Mouse (Mus musculus) gastrocnemius, adult 2 months (tissue): Measurements from ENCODE around the gene Tfr2. TPM values are rescaled to one million over a fixed set of nuclear protein-coding genes. Genes with fewer than 3 reads are reported as not detected.

Source experiments
- DNase-seq: peaks from one replicate; pipeline ENCODE4 v3.0.0; 2022
- H3K27ac ChIP-seq: fragments of 200-600 bp; 2 replicates; pipeline ENCODE4 v1.8.1; 2022; ENCODE audit warnings: mild to moderate bottlenecking
- H3K4me3 ChIP-seq: fragments of 200-600 bp; 2 replicates; pipeline ENCODE4 v1.8.1; 2022; ENCODE audit warnings: mild to moderate bottlenecking, moderate library complexity
- CTCF ChIP-seq: fragments of 200-600 bp; IDR thresholded peaks from 2 replicates; pipeline ENCODE4 v1.8.1; 2022; ENCODE audit warnings: antibody characterized with exemption, mild to moderate bottlenecking, moderate library complexity
- intact Hi-C: fragments of 180-260 bp; cut with DNase I; formaldehyde crosslinking; loops from one replicate; pipeline ENCODE4 v1.15.1; 2025
- total RNA-seq, 2 experiments: library from RNA; stranded (reverse); gene quantifications; 2 replicates each; pipeline ENCODE4 v1.2.3; 2021

The Tfr2 gene
- total RNA-seq, 2 experiments from 2014 or later: not detected

DNA sequence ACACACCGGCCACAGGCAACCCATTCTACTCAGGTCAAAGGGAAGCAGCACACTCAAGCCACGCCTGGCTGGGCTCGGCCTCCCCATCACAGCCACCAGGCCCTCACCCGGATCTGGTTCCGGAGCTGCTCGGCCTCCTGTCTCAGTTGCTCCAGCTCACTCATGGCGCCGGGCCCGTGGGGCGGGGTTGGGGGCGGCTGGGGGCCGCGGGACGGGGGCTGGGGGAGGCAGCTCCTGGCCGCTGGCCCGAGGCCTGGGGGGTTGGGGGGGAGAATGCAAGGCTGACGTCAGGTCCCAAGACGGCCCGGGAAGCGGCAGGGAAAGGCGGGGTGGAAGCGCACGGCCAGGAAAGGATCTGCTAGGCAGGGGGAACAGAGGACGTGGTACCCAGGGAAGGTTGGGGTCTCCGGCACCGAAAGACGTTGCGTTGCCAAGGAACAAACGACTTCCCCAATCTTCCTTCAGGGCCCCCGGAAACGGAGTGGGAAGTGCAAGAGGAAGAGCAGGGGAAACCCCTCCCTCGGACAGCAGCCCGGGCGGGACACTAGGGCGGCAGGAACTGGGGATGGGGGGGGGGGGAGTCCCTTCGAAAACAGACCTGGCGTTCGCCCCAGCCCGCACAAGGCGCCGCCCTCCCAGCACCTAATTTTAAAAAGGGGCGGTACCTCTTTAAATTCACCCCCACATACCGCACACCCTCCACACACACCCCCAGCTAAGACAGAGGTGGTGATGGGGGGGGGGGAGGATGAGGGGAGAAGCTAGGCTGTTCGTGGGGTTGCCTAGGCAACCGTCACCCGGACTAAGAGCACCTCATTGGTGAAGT lies 38.8 kb upstream of the Tfr2 start:
- H3K4me3 ChIP-seq: peak overlapping the region; percentile 94
- peak overlapping the region; percentile 98 for H3K27ac ChIP-seq
- DNase-seq: peak; percentile 86
- intact Hi-C loops: loop anchor here (5.0 kb wide), 2 partner anchors 72 to 642 kb away; partner anchors contain the start of genes Ap4m1, Mcm7 and Mospd3
- no peak for TF ChIP-seq CTCF

DNA sequence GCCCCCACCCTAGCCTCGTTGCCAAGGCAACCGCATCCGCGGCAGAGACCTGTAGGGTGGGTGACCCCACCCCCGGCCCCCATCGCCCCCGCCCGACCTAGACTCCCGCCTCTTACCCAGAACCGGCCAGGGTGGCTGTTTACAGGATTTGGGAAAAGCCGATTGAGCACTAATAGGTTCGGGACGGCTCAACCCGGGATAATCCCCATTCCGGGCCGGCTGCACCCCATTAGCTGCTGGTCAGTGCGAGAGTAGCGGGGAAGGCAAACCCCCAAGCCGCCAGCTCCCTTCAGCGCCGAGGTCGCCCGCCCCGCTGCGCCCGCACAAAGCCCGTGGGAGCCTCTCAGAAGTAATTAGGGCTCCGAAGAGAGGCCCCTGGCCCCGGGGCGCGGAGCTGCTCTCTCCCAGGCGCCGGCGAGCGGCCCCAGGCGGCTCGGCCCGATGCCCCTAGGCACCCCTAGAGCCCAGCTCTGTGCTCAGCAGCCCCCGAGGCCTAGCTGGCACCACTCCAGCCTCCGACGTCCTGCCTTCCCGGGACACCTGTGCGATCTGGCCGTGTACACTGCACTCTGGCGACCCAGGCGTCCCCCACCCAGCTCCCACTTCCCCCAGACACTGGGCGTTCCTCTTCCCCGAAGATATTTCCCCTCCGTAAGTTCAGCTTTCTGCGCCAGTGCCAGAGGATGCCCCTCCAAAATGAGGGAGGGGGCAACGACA lies 38.1 kb upstream of the Tfr2 start:
- peak; percentile 81 for DNase-seq

DNA sequence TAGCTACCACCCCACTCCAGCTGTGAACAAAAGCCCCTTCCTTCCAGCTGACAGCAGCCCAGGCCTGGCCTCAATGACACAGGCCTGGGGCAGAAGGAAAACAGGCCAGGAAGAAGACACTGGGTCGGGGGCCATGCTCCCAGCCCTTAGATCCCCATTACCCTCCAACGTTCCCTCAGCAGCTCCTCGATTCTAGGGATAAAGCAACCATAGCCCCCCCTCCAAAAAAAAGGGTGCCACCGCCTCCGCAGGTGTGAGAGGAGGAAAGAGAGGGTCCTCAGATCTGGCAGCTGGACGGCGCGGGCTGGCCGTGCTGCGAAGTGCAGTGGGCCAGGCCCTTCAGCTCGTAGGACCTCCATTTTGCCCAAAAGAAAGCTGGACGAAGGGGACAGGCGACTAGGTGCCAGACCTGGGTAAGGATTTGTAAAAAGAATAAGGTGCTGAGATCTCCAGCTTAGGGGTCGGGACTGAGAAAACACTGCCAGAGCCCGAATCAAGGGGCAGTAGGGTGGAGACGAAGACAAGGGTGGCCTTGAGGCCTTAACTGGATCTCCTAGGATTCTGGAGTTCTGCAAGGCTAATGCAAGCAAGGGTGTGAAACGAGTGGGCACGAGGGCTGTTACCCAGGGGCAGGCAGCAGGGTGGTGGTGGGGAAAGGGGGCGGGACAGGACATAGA lies 37.4 kb upstream of the Tfr2 start:
- H3K27ac ChIP-seq: peak overlapping the region; percentile 98
- DNase-seq: peak; percentile 52

More for the DNA sequence above, 38.1 kb upstream of the Tfr2 start:
- TF ChIP-seq CTCF: no peak
- peak overlapping the region; percentile 94 for H3K4me3 ChIP-seq
- H3K27ac ChIP-seq: peak overlapping the region; percentile 98
- intact Hi-C loops: loop anchor here (2.0 to 5.0 kb wide), 3 partner anchors 71 to 641 kb away; partner anchors contain the start of genes Ap4m1, Mcm7, Mospd3 and Ppp1r35

DNA sequence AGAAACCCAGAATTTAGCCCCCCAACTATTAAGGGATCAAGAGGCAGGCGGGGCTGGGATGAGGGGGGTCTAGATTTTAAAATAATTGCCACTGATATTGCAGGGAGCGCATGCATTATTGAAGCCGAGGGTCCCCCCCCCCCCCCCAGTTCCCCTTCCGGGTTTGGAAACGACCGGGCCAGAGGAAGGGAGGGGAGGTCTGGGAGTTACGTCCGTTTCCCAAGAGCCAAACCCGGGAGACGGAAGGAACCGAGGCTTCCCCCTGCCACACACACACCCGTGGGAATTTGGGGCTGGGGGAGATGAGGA lies 36.9 kb upstream of the Tfr2 start:
- H3K4me3 ChIP-seq: peak overlapping the region; percentile 94
- TF ChIP-seq CTCF: no peak
- intact Hi-C loops: loop anchor here (1.0 to 5.0 kb wide), 4 partner anchors 30 to 640 kb away; partner anchors contain the start of genes Ap4m1, Mcm7, Mospd3 and Pop7
- peak overlapping the region; percentile 98 for H3K27ac ChIP-seq
- DNase-seq: no peak

More for the DNA sequence above, 37.4 kb upstream of the Tfr2 start:
- intact Hi-C loops: loop anchor here (2.0 to 5.0 kb wide), 3 partner anchors 70 to 640 kb away; partner anchors contain the start of genes Ap4m1, Mcm7, Mospd3 and Ppp1r35
- TF ChIP-seq CTCF: no peak
- H3K4me3 ChIP-seq: peak overlapping the region; percentile 94

DNA sequence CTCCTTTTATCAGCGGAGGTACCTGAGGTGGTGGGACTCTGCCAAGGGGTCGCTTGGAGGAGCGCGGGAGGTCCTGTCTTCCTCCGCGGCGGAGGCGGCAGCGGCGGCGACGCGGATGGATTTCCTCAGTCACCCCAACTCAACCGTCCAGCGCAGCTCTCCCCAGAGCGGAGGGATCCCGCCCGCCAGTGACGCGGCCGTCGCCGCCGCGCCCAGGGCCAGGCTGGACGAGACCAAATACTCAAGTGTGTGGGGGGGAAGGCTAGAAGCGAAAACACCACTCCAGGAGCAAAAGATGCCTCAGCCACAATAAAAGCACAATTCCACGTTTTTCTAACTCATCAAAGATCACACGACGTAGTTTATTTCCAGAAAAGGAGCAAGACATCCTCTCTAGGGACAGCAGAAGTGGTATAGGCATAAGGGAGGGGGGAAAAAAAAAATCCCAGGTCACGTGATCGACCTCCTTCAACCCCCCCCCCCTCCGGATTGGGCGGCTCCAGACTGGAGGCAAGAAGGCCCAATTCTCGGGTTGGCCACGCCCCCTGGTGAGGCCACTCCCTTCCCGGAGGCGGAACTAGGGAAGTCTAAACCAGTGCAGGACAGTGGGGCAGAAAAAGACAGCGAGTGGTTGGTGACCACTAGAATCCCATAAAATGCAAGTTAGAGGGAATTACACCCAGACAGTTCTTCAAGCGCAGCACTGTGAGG lies 36.4 kb upstream of the Tfr2 start, which contains the start of the genes Epo and Gnb2:
Gene Epo (minus strand): TSS at position 126 of the 711 bp plus-strand sequence.
Gene Gnb2 (minus strand): TSS at position 394 of the 711 bp plus-strand sequence.
- H3K27ac ChIP-seq: peak within 1 kb of the TSS; percentile 98
- DNase-seq: peak; percentile 99
- intact Hi-C loops: loop anchor here (1.0 to 5.0 kb wide), 4 partner anchors 31 to 639 kb away; partner anchors contain the start of genes Ap4m1, Mcm7, Mospd3 and Pop7
- TF ChIP-seq CTCF: peak; percentile 7; the same call in 1 of the 2 replicates
- H3K4me3 ChIP-seq: peak within 1 kb of the TSS; percentile 94

DNA sequence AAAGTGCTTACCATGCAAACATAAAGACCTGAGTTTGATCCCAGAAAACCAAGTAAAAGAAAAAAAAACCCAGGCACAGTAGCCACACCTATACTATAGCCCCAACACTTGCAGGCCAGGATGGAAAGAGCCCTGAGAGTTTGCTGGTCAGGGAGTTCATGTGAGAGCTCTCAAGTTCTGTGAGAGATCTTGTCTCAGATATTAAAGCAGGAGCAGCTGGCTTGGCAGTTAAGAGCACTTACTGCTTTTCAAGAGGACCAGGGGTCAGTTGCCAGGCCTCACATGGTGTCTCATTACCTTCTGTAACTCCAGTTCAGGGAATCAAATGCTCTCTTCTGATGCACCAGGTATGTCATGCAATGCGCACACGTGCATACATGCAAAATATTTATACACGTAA lies 34.9 kb upstream of the Tfr2 start:
- intact Hi-C loops: loop anchor here (5.0 kb wide), 2 partner anchors 68 to 638 kb away; partner anchors contain the start of genes Ap4m1, Mcm7 and Mospd3
- Histone ChIP-seq H3K4me3 (no peak overlapping the region), H3K27ac (peak overlapping the region; percentile 51; the same call in 1 of the 2 replicates)
- DNase-seq: peak; percentile 42
- no peak for TF ChIP-seq CTCF

DNA sequence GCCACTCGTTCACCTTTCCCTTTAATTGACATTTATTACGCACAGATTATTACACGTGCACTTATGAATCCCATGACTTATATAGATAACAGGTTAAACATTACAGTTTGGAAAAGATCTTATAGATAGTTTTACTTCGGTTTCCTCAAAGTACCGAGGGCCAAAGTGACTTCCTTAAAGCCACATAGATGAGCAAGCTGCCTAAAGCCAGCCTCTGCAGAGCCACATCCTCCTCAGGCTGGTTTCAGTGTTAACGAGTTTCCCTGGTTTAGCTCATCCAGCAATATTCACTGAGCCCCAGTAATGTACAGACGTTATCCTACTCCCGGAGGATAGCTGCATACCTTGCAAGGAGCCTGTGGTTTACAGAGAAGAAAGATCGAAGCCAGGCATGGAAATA lies 34.3 kb upstream of the Tfr2 start:
- H3K4me3 ChIP-seq: no peak overlapping the region
- no peak overlapping the region for H3K27ac ChIP-seq
- no peak for DNase-seq
- intact Hi-C loops: no loop called here
- no peak for TF ChIP-seq CTCF

DNA sequence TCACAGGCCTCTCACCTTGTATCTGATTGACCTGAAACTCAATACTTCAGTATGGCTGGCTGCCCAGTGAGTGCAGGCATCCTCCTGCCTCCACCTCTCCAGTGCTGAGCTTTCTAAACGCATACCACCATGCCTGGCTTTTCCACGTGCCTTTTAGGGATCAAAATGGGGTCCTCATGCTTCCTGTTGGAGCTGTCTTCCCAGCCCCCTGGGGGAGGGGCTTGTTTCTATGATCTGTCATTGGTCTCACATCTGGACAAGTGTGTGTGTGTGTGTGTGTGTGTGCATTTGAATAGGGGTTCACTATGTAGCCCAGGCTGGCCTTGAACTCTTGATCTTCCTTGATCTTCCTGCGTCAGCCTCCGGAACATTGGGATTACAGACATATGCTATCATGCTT lies 32.2 kb upstream of the Tfr2 start:
- intact Hi-C loops: no loop called here
- Histone ChIP-seq H3K4me3 (no peak overlapping the region), H3K27ac (no peak overlapping the region)
- DNase-seq: no peak
- no peak for TF ChIP-seq CTCF

DNA sequence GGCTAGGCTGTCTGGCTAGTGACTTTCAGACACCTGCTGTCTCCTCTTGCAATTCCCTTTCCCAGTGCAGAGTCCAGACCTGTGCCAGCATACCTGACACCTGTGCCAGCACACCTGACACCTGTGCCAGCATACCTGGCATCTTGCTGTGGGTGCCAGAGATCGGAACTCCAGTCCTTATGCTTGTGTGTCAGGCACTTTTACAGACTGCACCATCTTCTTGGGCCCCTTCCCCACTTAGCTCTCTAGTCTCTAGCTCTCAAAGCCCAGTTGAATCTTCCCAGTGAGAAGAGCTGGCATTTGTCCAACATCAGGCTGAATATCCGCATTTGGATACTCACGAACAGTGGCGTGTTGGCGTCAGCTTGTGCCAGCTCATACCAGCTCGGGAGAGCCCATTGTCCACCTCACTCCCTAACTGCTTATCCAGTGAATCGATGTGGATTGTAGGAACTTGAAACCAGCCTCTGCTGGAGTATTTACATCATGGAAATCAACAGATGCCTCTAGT lies 30.3 kb upstream of the Tfr2 start:
- DNase-seq: no peak
- no peak for TF ChIP-seq CTCF
- H3K4me3 ChIP-seq: no peak overlapping the region
- intact Hi-C loops: no loop called here
- H3K27ac ChIP-seq: no peak overlapping the region

DNA sequence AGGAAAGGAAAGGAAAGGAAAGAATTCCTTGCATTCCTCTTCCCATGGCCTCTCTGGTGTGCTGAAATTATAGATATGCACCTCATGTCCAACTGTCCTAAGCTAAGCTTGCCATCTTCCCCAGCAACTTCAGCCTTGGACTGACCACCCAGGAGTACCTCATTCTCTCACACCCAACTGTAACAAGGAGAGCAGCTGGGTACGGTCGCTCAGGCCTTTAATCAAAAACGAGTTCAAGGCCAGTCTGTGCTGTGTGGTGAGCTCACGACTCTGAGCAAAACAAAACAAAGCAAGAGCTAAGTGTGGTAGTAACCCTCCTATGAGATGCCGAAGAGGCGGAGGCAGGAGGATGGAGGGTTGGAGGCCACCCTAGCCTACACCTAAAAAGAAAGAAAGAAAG lies 28.6 kb upstream of the Tfr2 start:
- intact Hi-C loops: no loop called here
- no peak for TF ChIP-seq CTCF
- Histone ChIP-seq H3K4me3 (no peak overlapping the region), H3K27ac (no peak overlapping the region)
- no peak for DNase-seq

DNA sequence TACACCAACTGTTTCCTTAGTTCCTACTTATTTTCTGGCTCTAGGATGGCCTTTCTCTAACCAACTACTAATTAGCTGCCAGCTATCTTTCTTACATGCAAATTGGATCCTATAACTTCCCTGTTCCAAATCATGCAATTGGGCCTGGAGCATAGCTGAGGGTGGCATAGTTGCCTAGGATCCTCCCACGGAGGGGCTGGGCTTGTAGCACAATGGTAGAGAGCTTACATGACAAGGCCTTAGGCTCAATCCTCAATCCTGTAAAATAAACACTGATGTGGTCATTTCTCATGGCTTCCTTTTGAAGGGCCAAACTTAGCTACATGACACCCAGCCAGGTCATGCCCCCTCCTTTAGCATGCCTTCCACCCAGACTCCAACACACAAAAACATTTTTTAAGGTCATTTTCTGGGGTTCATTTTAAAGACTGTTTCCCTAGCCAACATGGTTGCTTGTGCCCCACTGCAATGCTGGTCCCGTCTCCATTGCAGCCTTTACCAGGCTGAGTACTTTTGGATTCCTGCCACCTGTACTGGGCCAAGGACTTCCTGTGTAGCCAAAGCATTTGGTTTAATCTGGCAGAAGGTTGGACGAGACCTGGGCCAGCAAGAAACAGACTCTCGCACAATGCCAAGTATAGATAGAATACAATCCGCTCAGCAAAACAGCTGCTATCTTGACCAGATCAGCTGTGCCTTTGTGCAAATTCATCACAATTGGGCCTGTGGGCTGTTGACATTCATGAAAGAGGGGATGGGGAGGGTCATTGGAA lies 27.7 kb upstream of the Tfr2 start:
- DNase-seq: no peak
- H3K27ac ChIP-seq: no peak overlapping the region
- intact Hi-C loops: no loop called here
- no peak overlapping the region for H3K4me3 ChIP-seq
- TF ChIP-seq CTCF: no peak
